Mouse (Mus musculus): ENCODE results near the gene Cdk5rap2. TPM values are rescaled to one million over a fixed set of nuclear protein-coding genes. Genes with fewer than 3 reads are reported as not detected.
A peak's percentile ranks its signal among the peaks of the same experiment; 100 is the strongest.

The Cdk5rap2 gene
- polyA plus RNA-seq, 1 experiment = 18.3 TPM

- Histone ChIP-seq H3K4me1 (ENCODE audit: control insufficient read depth, insufficient read depth, low read length) (peaks cover 15% of the 10 kb centered on the region), H3K27ac (ENCODE audit: insufficient read depth, low read length) (peak overlapping the region; percentile 62), H3K4me3 (replicated peaks; ENCODE audit: insufficient read depth, low read depth, low read length) (no peak overlapping the region), H3K27me3 (ENCODE audit: control insufficient read depth, insufficient read depth, low read length) (no peaks in the 10 kb centered on the region)
- TF ChIP-seq POLR2A (IDR thresholded peaks at IDR 0.05; ENCODE audit: borderline replicate concordance, insufficient read depth, low read length) (no peak), CTCF (IDR thresholded peaks at IDR 0.05; ENCODE audit: borderline replicate concordance, insufficient read depth, low read depth, low read length) (peak; percentile 71)
- WGBS = 7% methylated on average over 9 of the region's 9 CpGs
- DNase-seq = peak; percentile 70 to 77
Observed at GRCm38 (mm10) chr4:70402109-70402819, 8.0 kb downstream of the Cdk5rap2 start.

- Histone ChIP-seq H3K4me3 (replicated peaks; ENCODE audit: insufficient read depth, low read depth, low read length) (no peak overlapping the region), H3K4me1 (ENCODE audit: control insufficient read depth, insufficient read depth, low read length) (peaks cover 21% of the 10 kb centered on the region), H3K27ac (ENCODE audit: insufficient read depth, low read length) (no peak overlapping the region), H3K27me3 (ENCODE audit: control insufficient read depth, insufficient read depth, low read length) (no peaks in the 10 kb centered on the region)
- WGBS = 70% methylated on average over 5 of the region's 5 CpGs
- TF ChIP-seq CTCF (IDR thresholded peaks at IDR 0.05; ENCODE audit: borderline replicate concordance, insufficient read depth, low read depth, low read length) (no peak), POLR2A (IDR thresholded peaks at IDR 0.05; ENCODE audit: borderline replicate concordance, insufficient read depth, low read length) (no peak)
- DNase-seq = no peak
Observed at GRCm38 (mm10) chr4:70399476-70399875, 10.8 kb downstream of the Cdk5rap2 start.

- WGBS = 98% methylated on average over 2 of the region's 2 CpGs
- H3K4me3 ChIP-seq (replicated peaks; ENCODE audit: insufficient read depth, low read depth, low read length) = no peak overlapping the region
- no peaks in the 10 kb centered on the region for H3K27me3 ChIP-seq (ENCODE audit: control insufficient read depth, insufficient read depth, low read length)
- no peak for DNase-seq
- peaks cover 21% of the 10 kb centered on the region for H3K4me1 ChIP-seq (ENCODE audit: control insufficient read depth, insufficient read depth, low read length)
- no peak overlapping the region for H3K27ac ChIP-seq (ENCODE audit: insufficient read depth, low read length)
- TF ChIP-seq CTCF (IDR thresholded peaks at IDR 0.05; ENCODE audit: borderline replicate concordance, insufficient read depth, low read depth, low read length) (no peak), POLR2A (IDR thresholded peaks at IDR 0.05; ENCODE audit: borderline replicate concordance, insufficient read depth, low read length) (no peak)
Observed at GRCm38 (mm10) chr4:70399074-70399473, 11.2 kb downstream of the Cdk5rap2 start.

GRCm38 (mm10) chr4:70398088-70398487 lies 12.2 kb downstream of the Cdk5rap2 start:
- no peak for TF ChIP-seq POLR2A (IDR thresholded peaks at IDR 0.05; ENCODE audit: borderline replicate concordance, insufficient read depth, low read length)
- TF ChIP-seq CTCF (IDR thresholded peaks at IDR 0.05; ENCODE audit: borderline replicate concordance, insufficient read depth, low read depth, low read length) = no peak
- WGBS = 88% methylated on average over 4 of the region's 4 CpGs
- Histone ChIP-seq H3K4me3 (replicated peaks; ENCODE audit: insufficient read depth, low read depth, low read length) (no peak overlapping the region), H3K27ac (ENCODE audit: insufficient read depth, low read length) (no peak overlapping the region), H3K27me3 (ENCODE audit: control insufficient read depth, insufficient read depth, low read length) (no peaks in the 10 kb centered on the region), H3K4me1 (ENCODE audit: control insufficient read depth, insufficient read depth, low read length) (peaks cover 17% of the 10 kb centered on the region)
- no peak for DNase-seq

- peaks cover 7% of the 10 kb centered on the region for H3K4me1 ChIP-seq (ENCODE audit: control insufficient read depth, insufficient read depth, low read length)
- WGBS = 63% methylated on average over 5 of the region's 5 CpGs
- no peak overlapping the region for H3K4me3 ChIP-seq (replicated peaks; ENCODE audit: insufficient read depth, low read depth, low read length)
- DNase-seq = no peak
- no peak overlapping the region; the same call in 1 of the 2 replicates for H3K27ac ChIP-seq (ENCODE audit: insufficient read depth, low read length)
- no peaks in the 10 kb centered on the region for H3K27me3 ChIP-seq (ENCODE audit: control insufficient read depth, insufficient read depth, low read length)
- TF ChIP-seq CTCF (IDR thresholded peaks at IDR 0.05; ENCODE audit: borderline replicate concordance, insufficient read depth, low read depth, low read length) = no peak
- no peak for TF ChIP-seq POLR2A (IDR thresholded peaks at IDR 0.05; ENCODE audit: borderline replicate concordance, insufficient read depth, low read length)
Observed at GRCm38 (mm10) chr4:70396701-70397100, 13.5 kb downstream of the Cdk5rap2 start.

GRCm38 (mm10) chr4:70394736-70395135 lies 15.5 kb downstream of the Cdk5rap2 start:
- TF ChIP-seq POLR2A (IDR thresholded peaks at IDR 0.05; ENCODE audit: borderline replicate concordance, insufficient read depth, low read length) = no peak
- no peak for TF ChIP-seq CTCF (IDR thresholded peaks at IDR 0.05; ENCODE audit: borderline replicate concordance, insufficient read depth, low read depth, low read length)
- no peak overlapping the region for H3K4me3 ChIP-seq (replicated peaks; ENCODE audit: insufficient read depth, low read depth, low read length)
- 94% methylated on average over 2 of the region's 2 CpGs for WGBS
- H3K4me1 ChIP-seq (ENCODE audit: control insufficient read depth, insufficient read depth, low read length) = peaks cover 6% of the 10 kb centered on the region
- H3K27me3 ChIP-seq (ENCODE audit: control insufficient read depth, insufficient read depth, low read length) = no peaks in the 10 kb centered on the region
- no peak overlapping the region for H3K27ac ChIP-seq (ENCODE audit: insufficient read depth, low read length)
- no peak for DNase-seq

GRCm38 (mm10) chr4:70391760-70392372 lies 18.4 kb downstream of the Cdk5rap2 start:
- H3K4me3 ChIP-seq (replicated peaks; ENCODE audit: insufficient read depth, low read depth, low read length) = no peak overlapping the region
- WGBS = 82% methylated on average over 11 of the region's 11 CpGs
- no peaks in the 10 kb centered on the region for H3K27me3 ChIP-seq (ENCODE audit: control insufficient read depth, insufficient read depth, low read length)
- TF ChIP-seq CTCF (IDR thresholded peaks at IDR 0.05; ENCODE audit: borderline replicate concordance, insufficient read depth, low read depth, low read length) (no peak), POLR2A (IDR thresholded peaks at IDR 0.05; ENCODE audit: borderline replicate concordance, insufficient read depth, low read length) (no peak)
- DNase-seq = no peak
- H3K27ac ChIP-seq (ENCODE audit: insufficient read depth, low read length) = no peak overlapping the region
- peaks cover 6% of the 10 kb centered on the region for H3K4me1 ChIP-seq (ENCODE audit: control insufficient read depth, insufficient read depth, low read length)

GRCm38 (mm10) chr4:70391073-70391472 lies 19.2 kb downstream of the Cdk5rap2 start:
- no peak overlapping the region for H3K27ac ChIP-seq (ENCODE audit: insufficient read depth, low read length)
- WGBS = 93% methylated on average over 9 of the region's 9 CpGs
- DNase-seq = no peak
- peaks cover 2% of the 10 kb centered on the region for H3K4me1 ChIP-seq (ENCODE audit: control insufficient read depth, insufficient read depth, low read length)
- H3K27me3 ChIP-seq (ENCODE audit: control insufficient read depth, insufficient read depth, low read length) = no peaks in the 10 kb centered on the region
- TF ChIP-seq CTCF (IDR thresholded peaks at IDR 0.05; ENCODE audit: borderline replicate concordance, insufficient read depth, low read depth, low read length) (no peak), POLR2A (IDR thresholded peaks at IDR 0.05; ENCODE audit: borderline replicate concordance, insufficient read depth, low read length) (no peak)
- H3K4me3 ChIP-seq (replicated peaks; ENCODE audit: insufficient read depth, low read depth, low read length) = no peak overlapping the region

Data from cerebellum, adult 2 months (tissue).